Mouse (Mus musculus): ENCODE data around the gene Rnf187. TPM values are rescaled to one million over a fixed set of nuclear protein-coding genes. Genes with fewer than 3 reads are reported as not detected.

Gene Rnf187
- total RNA-seq, 2 experiments from 2014 or later, result 485 to 490 TPM

- peak; percentile 95 to 97 for DNase-seq (ENCODE audit: low spot score in 2 of 2)
Measured at GRCm38 (mm10) chr11:58903511-58904409, 35.0 kb downstream of the Rnf187 start, which contains the start of gene Zfp39. Gene Zfp39, minus strand, starts transcription at chr11:58904225.

GRCm38 (mm10) chr11:58901080-58901479 lies 37.6 kb downstream of the Rnf187 start:
- no peak for DNase-seq (ENCODE audit: low spot score in 2 of 2)

GRCm38 (mm10) chr11:58897485-58897884 lies 41.2 kb downstream of the Rnf187 start:
- no peak for DNase-seq (ENCODE audit: low spot score in 2 of 2)

DNA sequence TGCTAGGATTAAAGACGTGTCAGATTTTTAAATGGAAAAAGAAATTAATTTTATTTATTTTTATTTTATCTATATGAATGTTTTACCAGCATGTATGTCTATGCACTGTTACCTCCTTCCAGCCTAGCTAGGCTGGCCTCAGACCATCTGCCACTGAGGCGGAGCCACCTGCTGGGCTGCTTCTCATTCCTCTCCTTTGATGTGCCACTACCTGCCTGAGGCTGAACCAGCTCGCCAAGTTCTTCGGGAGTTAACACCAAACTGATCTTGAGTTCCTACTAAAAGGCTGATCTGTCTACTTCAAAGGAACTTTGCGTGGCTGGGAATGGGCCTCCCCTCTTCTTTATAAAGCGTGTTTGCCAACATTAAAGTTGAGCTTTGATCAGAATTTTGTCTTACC lies 44.3 kb downstream of the Rnf187 start:
- no peak for DNase-seq (ENCODE audit: low spot score in 2 of 2)

- no peak for DNase-seq (ENCODE audit: low spot score in 2 of 2)
Measured at GRCm38 (mm10) chr11:58890511-58890910, 48.2 kb downstream of the Rnf187 start.

DNA sequence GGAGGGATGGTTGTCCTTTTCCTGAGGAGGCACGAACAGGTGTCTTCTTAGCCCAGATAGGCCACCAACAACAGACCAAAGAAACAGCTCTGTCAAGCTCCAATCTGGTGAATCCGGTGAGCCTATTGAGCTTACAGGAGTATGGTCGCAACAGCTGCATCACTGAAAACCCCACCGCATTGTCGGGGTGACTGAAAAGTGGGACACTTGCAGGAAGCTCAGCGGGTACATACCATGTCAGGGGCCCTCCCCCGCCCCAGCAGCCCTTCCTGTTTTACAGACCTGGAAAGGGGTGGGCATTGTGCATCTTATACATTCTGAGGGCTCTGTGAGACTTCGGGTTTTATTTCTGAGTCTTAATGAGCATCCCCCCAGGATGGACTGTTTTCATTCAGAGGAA lies 55.0 kb downstream of the Rnf187 start:
- DNase-seq (ENCODE audit: low spot score in 2 of 2), result no peak

Small RNA genes within 50 kb of the gene (microRNA-seq; reads per million reads assigned to microRNA genes)
- gene Gm44313, result 0.21 to 0.50 reads per million in 2 experiments

Other genes starting within 250 kb of the Rnf187 start
- not detected for gene Olfr319, start 239.8 kb downstream of the Rnf187 start, total RNA-seq (2021)
- not detected for gene Olfr318, start 214.9 kb downstream of the Rnf187 start, total RNA-seq (2021)
- gene Olfr317, start 199.7 kb downstream of the Rnf187 start, total RNA-seq (2021), result under 1 TPM in 1 of 2 experiments, not detected in 1; 0.26 TPM
- 1 to 10 TPM; 2.1 to 2.9 TPM for gene Olfr316, start 186.2 kb downstream of the Rnf187 start, total RNA-seq (2021)
- not detected for gene Olfr315, start 165.7 kb downstream of the Rnf187 start, total RNA-seq (2021)
- gene Olfr314, start 156.0 kb downstream of the Rnf187 start, total RNA-seq (2021), result not detected
- gene Fam183b, start 137.0 kb downstream of the Rnf187 start, total RNA-seq (2021), result 1 to 10 TPM; 1.8 to 2.2 TPM
- gene Olfr313, start 123.9 kb downstream of the Rnf187 start, total RNA-seq (2021), result not detected
- gene Olfr312, start 109.7 kb downstream of the Rnf187 start, total RNA-seq (2021), result not detected
- under 1 TPM in 1 of 2 experiments, not detected in 1; 0.21 TPM for gene Olfr311, start 99.7 kb downstream of the Rnf187 start, total RNA-seq (2021)
- gene Gm12258, start 91.8 kb downstream of the Rnf187 start, total RNA-seq (2021), result 10 to 100 TPM; 17.1 to 19.2 TPM
- gene 2810021J22Rik, start 71.7 kb downstream of the Rnf187 start, total RNA-seq (2021), result 10 to 100 TPM in 1 of 2 experiments, 1 to 10 TPM in 1; 9.5 to 11.6 TPM
- 1 to 10 TPM; 8.9 to 9.7 TPM for gene Zfp39, start 34.7 kb downstream of the Rnf187 start, total RNA-seq (2021)
- gene Btnl10, start 21.0 kb downstream of the Rnf187 start, total RNA-seq (2021), result not detected
- 100 to 1,000 TPM in 1 of 2 experiments, 10 to 100 TPM in 1; 99.3 to 112 TPM for gene Hist3h2ba, start 10.0 kb upstream of the Rnf187 start, total RNA-seq (2021)
- 10 to 100 TPM; 62.8 to 63.7 TPM for gene Hist3h2a, start 15.8 kb upstream of the Rnf187 start, total RNA-seq (2021)
- 1 to 10 TPM; 4.0 to 5.0 TPM for gene Trim17, start 15.8 kb upstream of the Rnf187 start, total RNA-seq (2021)
- 10 to 100 TPM; 22.5 to 25.4 TPM for gene Trim11, start 39.2 kb upstream of the Rnf187 start, total RNA-seq (2021)
- 1 to 10 TPM; 1.5 to 2.4 TPM for gene Obscn, start 197.5 kb upstream of the Rnf187 start, total RNA-seq (2021)
- 1 to 10 TPM; 7.2 to 7.4 TPM for gene Iba57, start 224.8 kb upstream of the Rnf187 start, total RNA-seq (2021)
- gene Gjc2, start 244.3 kb upstream of the Rnf187 start, total RNA-seq (2021), result 1 to 10 TPM; 7.5 to 8.1 TPM

All from left cerebral cortex, adult 18-20 months (tissue).